Mouse (Mus musculus) lung, postnatal 14 days (tissue): ENCODE measurements at regions not wholly inside any gene's neighbourhood (a gene's known extent, or its start where the extent isn't known, plus 50 kb on each side); places are given as distances from the start of the nearest gene placed in this dataset.

Experiments used
- DNase-seq: peaks from one replicate; pipeline ENCODE4 v3.0.0; 2021

DNA sequence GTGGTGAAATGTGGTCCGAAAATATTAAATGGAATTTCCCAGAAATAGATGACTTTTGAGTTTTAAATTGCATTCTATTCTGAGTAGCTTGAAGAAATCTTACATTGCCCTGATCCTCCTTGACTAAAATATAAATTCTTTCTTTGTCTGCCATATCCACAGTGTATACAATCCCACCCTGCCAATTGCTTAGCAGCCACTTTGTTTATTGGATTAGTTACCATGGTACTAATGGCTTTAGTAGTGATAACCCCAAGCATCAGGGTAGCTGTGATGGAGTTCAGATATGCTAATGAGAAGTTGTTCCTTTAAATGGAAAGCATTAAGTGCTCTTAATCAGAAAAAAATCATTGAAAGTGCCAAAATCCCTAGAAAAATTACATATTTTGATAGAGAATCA lies 277.4 kb upstream of the Pitrm1 start:
- no peak for DNase-seq

DNA sequence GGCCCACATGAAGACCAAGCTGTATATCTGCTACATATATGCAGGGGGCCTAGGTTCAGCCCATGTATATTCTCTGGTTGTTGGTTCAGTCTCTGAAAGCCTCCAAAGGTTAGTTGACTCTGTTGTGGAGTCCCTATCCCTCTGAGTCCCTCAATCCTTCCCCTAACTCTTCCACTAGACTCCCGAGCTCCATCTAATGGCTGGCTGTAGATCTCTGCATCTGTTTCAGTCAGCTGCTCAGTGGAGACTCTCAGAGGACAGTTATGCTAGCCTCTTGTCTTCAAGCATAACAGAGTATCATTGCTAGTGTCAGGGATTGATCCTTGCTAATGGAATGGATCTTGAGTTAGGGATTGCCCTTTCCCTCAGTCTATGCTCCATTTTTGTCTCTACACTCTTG lies 275.0 kb upstream of the Pitrm1 start:
- no peak for DNase-seq

DNA sequence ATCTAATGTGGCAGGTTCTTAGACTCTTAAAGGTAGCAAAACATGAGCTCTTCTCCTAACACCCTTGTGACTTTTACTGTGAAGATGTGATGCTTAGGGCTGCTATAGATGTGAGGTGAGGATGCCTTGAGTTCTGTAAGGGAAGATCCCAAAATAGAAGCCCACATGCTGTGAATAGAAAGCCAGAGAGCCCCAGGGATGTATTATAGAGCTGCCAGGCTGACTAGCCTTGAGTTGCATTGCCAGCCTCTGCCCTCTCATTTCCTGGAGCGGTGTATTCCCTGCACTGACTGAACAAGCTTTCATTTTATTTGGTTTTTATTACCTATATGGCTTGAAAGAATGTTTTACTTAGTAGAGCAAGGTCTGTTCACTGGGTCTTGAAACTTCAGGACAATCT lies 267.9 kb upstream of the Pitrm1 start:
- no peak for DNase-seq

DNA sequence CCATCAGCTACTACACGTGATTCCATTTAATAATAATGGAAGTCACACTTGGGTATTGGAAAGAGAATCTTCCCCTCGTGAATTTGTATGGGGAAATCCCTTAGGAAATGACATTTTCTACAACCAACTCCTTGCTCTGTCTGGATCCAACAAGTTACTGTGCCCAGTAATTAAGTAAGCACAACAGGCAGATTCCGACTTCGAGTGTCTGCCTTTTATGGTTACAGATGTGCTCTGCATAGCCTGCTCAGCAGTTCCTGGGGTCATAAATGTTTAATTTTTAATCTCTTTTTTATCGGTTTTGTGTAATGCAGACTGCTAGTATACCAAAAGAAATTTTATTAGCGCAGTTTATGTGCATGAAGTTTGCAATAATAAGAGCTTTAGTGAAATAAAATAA lies 259.8 kb upstream of the Pitrm1 start:
- no peak for DNase-seq

DNA sequence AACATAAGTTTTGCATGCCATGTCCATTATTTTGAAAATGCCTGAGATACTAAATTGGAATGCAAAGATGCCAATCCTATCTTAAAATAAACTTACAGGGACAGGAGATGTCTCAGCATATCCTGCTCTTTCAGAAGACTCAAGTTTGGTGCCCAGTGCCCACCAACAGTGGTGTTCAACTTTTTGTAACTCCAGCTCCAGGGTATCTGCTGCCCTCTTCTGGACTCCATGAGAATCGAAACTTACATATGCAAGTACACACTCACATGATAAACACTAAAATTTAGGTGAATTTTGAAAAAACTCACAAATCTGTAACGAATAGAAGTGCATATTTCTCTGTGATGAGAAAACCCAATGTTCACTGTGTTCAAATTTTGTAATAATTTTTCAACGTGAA lies 255.9 kb upstream of the Pitrm1 start:
- DNase-seq = no peak

DNA sequence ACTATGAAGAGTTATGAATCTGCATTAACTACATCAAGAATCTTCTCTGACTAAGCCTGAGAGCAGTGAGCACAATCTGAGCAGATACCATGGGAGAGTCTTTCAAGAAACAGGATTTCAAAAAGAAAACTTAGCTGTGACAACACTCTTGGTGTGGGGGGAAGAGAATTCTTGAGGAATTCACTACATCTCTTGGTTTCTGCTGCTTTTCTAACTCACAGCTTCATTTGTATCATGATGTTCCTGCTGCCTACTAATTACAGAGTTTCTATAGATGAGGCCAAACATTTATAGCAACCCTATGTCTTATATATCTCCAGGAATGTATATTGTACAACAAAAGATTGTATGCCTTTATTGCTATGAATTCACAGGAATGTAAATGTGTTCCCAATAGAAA lies 242.2 kb upstream of the Pitrm1 start:
- no peak for DNase-seq

DNA sequence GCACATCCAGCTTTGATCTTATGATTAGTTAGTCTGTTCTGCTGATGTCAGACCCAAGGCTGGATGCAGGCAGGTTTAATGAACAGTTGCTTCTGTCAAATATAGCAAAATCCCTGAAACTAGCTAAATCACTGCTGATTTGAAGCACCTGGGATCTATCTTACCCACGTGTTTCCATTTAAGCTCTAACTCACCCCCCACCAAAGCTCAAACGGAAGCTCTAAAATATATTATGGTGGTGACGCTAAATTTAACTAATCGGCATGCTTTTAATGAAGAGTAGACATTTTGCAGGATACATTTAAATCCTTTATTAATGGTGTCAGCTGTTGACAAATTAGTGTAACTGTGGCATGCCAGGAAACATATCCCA lies 241.3 kb upstream of the Pitrm1 start:
- no peak for DNase-seq

DNA sequence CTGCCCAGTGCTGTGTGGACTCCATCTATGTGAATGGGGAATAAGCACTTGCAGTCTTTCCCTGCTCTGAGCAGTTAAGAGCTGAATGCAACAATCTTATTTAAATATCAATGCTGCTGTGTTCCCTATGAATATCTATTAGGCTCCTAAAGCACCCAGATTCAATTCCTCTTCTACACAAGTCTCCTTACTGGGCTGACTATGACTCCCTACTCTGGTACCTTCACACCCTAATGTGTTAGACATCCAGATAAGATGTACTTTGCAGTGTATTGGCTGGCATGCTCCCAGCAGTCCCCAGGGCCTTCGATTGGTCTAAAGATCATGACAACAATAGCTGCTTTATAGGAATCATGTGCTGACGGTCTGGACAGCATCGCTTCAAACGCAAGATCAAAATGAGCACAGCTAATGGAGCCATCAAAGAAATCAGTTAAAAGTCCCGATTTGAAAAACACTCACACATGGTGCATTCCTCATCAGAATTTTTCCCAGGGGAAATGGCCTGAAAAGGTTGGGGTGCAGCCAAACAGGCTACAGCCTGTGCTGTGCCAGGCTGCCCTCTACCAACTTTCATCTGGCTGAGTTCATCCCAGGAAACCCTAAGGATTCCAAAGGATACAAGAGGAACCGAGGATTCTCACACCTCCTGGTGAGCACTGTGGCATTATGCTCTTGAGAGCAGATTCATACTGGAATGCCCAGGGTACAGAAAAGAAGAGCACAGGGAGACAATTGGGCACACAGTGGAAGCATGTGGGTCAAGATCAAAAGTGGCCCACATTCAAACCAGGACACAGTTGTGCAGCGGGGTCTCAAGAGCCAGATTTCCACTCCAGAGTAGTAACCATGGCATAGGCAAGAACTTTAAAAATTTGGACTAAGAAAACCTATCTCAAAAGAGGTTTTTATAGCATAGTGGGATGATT lies 240.7 kb upstream of the Pitrm1 start:
- DNase-seq = no peak

DNA sequence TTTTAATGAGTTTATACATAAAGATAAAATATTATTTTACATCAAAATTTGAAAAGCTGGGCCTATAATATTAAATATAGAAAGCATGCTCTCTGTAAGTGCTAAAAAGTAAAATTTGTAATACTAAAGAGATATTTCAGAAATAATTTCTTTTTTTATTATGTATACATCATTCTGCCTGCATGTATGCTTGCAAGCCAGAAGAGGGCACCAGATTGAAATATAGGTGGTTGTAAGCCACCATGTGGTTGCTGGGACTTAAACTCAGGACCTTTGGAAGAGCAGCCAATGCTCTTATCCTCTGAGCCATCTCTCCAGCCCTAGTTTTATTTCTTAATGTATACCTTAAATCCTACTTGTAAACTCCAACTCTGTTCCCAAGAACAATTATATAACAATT lies 231.7 kb upstream of the Pitrm1 start:
- no peak for DNase-seq

DNA sequence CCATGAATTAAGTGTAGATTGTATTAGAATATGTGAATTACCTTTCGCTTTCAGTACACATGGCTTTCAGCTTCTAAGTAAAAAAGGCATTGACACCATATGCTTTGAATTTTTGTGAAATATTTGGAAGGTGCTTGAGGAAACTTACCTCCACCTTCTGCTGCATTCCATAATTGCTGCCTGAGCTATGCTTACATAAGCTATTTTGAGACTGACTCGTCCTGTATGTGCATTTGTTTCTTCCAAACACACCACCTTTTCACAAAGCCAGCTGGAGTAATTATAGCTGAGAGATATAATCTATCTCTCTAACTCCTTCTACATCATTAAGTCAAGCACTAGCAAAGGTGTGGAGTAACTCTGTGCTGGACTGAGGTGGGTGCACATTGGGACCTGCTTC lies 224.0 kb upstream of the Pitrm1 start:
- no peak for DNase-seq

DNA sequence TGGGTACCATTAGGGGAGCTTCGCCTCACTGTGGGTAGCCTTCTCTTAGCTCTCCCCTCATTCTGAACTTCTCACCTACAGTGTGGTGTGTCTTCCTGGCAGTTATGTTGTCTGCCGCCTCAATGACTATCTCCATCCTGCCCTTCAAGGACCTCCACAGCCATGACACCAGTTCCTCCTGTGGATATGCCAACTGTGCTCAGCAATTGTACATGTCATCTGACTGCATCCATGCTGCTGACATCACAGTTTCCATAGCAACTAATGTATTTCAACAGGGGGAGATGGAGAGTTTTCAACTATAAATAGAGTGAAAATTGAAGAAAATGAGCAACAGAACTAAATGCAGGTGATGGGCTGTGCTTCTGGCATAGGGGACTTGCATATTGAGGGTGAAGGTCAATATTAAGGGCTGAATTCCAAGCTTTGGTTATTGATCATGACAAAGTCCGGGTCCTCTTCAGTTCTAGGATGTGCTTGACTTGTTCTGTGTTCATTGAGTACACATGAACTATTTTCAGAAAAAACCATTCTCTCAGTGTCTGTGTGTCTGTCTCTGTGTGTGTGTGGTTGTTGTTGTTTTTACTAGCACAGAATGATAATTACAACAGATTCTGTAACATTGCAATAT lies 217.5 kb upstream of the Pitrm1 start:
- DNase-seq = no peak

DNA sequence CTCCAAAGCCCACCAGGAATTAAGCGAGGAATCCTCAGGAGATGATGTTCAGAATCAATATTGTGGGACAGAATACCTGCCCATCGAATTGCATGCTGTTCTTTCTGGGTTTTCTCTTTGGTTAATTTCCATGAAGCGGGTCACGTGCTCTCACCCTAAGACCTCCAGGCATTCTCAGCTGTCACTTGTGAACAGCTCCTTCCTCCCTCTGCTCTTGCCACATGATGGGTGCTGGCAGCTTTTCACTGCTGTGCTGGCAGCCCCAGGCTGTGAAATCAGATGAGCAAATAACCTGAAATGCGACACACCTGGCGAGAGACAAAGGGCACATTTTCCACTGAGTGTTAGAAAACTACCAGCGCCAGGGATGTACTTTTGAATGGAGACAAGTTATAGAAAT lies 207.8 kb upstream of the Pitrm1 start:
- no peak for DNase-seq

DNA sequence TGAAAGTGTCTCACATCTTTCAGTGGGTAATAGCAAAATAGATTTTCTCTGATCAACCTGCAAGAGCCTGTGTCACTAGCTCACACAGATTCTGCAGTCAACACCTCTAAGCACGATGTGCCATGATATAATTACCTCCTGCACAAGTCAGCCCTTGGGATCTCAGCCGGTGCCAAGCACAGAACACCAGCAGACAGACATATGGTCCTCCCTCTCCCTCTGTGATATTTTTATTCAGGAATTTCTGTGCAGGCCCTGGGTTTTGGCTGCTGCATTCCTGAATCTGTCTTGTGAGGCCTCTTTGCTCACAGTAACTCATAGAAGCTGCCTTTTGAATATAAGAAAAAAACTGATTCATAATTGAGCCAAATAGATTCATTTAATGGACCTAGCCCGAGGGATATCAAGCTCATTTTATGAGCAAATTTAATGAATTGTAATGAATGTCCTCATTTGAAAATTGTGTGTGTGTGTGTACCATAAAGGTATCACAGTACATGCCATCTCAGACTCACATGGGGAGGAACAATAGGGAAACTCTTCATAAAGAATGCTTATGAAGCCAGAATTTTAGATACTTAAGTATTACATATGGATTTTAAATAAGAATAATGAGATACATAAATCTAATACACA lies 206.7 kb upstream of the Pitrm1 start:
- no peak for DNase-seq

DNA sequence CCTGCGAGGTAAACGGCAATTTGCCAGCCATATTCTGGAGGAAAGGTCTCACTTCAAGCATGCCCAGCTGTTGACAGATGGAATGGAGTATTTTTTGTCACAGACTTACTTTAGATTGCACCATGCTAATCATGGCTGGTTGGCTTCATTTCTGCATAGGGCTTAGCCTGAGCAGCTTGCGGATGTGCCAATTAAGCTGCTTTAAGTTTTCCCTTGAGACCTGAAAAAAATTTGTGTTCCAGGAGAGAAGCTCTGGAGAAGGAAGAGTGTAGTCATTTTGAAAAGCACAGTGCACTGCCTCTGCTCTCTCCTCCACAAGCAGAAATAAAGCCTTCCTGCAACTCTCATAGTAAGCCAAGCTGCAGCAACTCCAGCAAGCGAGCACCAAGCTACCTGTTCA lies 182.8 kb upstream of the Pitrm1 start:
- DNase-seq = no peak

DNA sequence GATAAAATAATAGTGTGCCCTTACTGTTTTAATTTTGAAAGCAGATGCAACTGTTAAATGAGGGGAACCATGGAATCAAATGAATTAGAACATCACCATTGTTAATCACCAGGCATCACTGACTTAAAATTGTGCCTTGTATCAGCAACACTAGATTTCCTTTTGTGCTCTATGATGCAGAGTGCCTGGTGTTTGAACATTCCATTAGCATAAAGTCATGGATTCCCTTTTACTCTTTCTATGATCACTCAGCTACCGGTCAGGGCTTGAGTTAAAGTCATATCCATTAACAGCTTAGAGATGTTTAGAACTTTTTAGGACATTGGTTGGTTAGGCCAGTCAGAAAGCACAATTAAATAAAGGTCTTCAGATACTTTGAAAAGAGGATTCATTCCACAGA lies 180.3 kb upstream of the Pitrm1 start:
- DNase-seq = no peak

DNA sequence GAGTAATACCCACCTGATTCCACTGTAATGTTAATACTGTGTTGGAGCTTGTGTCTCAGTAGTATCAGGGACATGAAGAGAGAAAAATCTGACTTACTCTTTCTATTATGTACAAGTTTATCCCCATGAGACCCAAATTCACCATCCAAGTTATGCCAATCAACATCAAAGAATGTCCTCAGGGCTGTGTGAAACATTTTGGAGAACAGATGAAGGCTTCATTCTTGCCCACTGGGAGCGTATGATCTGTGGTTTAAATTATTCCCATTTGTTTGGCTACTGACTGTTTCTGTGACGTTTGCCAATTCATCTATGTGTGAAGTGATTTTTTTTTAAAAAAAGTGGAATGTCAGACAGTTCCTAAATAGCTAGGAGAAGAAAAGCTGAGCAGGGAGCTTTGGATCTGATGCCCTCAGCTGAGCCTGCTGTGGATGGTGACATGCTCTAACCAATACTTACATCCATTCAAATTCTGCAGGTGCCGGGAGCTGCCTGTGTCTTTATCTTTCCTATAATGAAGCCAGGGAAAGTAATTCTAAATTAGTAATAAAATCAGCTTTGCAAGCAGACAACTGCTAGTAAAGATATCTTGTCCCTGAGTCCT lies 173.3 kb upstream of the Pitrm1 start:
- DNase-seq = no peak

DNA sequence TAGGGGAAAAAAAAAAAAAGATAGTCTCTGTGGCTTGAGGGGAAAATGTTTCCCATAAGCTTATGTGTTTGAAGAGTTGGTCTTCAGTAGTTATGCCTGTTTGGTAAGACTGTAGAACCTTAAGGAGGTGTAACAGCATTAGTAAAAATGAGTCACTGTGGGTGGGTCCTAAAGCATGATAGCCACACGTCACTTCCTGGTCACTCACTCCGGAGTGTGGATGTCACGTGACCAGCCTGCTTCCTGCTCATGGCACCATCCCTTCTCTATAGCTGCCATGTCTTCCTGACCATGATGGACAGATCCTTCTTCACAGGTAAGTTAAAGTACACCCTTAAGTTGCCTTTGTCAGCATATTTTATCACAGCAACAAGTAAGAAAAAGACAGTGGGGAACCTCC lies 170.0 kb upstream of the Pitrm1 start:
- DNase-seq = no peak

DNA sequence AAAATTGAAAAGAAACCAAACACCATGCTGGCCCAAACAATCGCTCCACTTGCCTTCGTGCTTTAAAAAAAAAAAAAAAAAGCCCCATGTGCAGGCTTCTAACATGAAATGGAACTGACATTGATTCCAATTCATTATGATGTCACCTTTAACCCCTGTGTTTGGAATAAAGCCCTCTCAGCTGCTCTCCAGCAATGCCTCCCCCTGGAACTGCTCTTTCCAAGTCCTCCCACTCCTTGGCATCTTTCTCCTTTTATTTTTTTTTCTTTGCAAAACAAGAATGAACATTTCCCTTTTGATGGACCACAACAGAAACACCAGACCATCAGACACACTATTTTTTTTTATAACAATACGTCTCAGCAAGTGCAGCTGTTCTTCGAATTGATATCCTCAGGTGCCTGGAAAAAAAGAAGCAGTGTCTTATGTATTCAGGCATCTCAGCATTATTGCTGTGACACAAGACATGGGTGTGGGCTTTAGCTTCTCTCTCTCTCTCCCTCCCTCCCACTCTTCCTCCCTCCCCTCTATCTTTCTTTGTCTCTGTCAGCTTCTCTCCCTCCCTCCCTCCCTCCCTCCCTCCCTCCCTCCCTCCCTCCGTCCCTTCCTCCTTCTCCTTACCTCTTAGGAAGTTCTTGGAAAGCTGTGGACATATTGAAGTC lies 152.3 kb upstream of the Pitrm1 start:
- no peak for DNase-seq

DNA sequence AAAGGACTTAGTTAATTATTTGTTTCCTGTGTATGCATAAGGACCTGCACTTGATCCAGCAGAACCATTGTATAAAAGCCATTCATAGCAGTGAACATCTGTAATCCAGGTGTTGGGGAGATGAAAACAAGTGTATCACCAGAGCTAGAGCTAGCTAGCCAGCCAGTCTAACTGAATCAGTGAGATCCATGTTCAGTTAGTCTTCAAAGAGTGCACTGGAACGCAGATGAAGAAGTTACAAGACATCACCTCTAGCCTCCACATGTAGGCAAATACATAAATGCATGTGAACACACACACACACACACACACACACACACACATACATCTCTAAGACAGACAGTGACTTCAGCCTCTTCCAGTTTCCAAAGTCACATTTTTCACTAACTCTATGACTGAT lies 150.3 kb upstream of the Pitrm1 start:
- no peak for DNase-seq

DNA sequence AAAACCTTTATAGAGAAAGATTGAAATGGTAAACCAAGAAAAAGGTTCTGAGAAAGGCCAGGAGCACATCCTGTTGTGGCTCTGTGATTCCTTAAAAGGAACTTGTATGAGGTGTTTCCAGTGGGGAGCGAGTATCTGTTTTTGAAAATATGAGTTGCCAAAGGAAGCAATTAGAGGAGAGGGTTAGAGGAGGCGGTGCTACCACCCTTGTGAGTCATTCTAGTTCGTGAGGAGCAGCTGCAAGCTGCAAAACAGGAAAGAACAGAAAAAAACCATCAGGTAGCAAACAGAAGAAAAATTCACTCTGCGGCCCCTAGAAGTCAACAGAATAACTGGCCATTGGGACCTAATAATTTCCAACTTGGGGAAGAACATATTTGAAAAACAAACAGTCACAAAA lies 116.1 kb upstream of the Pitrm1 start:
- DNase-seq = no peak

DNA sequence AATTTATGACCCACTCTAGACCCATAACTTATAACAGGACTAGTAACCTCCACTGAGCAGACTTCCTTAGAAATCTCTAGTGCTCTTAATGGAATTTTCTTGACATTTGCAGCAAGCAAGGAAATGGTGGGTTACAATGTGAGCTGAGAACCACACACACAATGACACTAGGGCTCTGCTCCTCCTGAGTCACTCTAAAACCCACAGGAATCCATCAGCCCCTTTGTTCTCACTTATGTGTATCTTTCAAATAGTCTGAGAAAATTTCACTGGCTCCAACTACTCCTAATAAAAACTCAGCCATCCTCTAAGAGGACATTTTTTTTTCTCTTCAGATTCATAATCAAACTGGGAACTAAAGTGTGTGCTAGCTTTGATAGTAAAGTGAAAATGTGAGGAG lies 101.0 kb upstream of the Pitrm1 start:
- DNase-seq = no peak

DNA sequence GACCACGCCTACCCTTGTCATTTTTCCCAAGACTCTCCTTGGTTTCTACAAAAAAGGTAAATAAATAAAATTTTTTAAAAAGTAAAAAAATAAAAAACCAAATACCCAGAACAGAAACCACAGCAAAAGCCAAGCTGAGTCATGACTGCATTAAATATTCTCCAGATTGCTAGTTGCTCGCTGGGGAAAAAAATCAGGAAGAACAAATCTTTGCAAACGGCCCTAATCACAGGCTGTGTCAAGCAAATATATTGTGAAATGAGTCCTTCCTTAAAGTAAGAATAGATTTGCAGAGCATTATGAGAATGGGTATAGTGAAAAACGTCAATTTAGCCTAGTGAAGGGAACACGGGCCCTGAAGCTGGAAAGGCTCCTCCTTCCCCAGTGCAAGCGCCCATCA lies 86.6 kb upstream of the Pitrm1 start:
- DNase-seq = no peak

DNA sequence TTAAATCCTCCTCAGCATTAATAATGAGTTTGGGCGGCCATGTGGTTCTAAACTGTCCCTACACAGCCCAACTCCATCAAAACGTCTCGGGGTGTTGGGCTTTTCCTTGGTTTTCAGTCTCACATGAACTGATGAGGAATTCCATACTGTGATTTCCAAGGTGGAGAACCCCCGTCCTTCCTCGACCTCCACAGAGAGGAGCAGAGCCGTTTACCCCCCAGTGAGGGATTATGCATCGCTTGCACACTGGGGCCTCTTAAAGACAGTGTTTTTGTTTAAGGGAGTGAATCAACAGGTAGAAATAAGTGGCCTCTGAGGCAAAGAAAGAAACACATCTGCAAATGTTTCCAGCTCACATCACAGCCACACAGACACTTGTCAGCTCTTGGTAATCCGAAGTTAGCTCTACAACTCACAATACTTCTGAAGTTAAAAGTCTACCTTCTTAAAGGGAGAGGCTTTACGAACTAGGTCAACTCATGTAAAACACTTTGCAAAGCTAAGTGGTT lies 82.0 kb upstream of the Pitrm1 start:
- no peak for DNase-seq
